Mouse (Mus musculus): Measurements from ENCODE around the gene Nox3.

The Nox3 gene

GRCm38 (mm10) chr17:3610307-3610754 lies 85.7 kb downstream of the Nox3 start:
- peak; percentile 12 for DNase-seq (ENCODE audit: low read depth, low spot score)

GRCm38 (mm10) chr17:3602954-3603672 lies 92.9 kb downstream of the Nox3 start:
- peak; percentile 89 for DNase-seq (ENCODE audit: low read depth, low spot score)

GRCm38 (mm10) chr17:3598393-3598792 lies 97.7 kb downstream of the Nox3 start:
- DNase-seq (ENCODE audit: low read depth, low spot score), result no peak

- DNase-seq (ENCODE audit: low read depth, low spot score), result peak; percentile 32
These were observed 98.2 kb downstream of the Nox3 start for GRCm38 (mm10) chr17:3597866-3598265.

- DNase-seq (ENCODE audit: low read depth, low spot score), result peak; percentile 19
These were observed 98.9 kb downstream of the Nox3 start for GRCm38 (mm10) chr17:3597130-3597529.

All from brain, adult 2 months (tissue).